Mouse (Mus musculus) G1E (cell line): ENCODE measurements around the gene Acvrl1. TPM values are rescaled to one million over a fixed set of nuclear protein-coding genes. Genes with fewer than 3 reads are reported as not detected.

Experiments
- ATAC-seq: 2 replicates; pipeline ENCODE4 v1.8.0; 2016; ENCODE audit warnings: mild to moderate bottlenecking; ENCODE audit not compliant: insufficient number of reproducible peaks, poor library complexity, low FRiP score, severe bottlenecking; ENCODE audit errors: extremely low read depth
- DNase-seq: peaks from one replicate; pipeline ENCODE4 v3.0.0; 2012; ENCODE audit warnings: low spot score
- H3K27me3 ChIP-seq: 2 replicates; pipeline ENCODE4 v1.6.1; 2012; ENCODE audit warnings: mild to moderate bottlenecking, low read length, inconsistent platforms; ENCODE audit not compliant: insufficient read depth
- H3K36me3 ChIP-seq: replicated peaks from 2 replicates; pipeline ENCODE3; 2012; ENCODE audit warnings: mild to moderate bottlenecking, inconsistent platforms
- H3K4me1 ChIP-seq: 2 replicates; pipeline ENCODE4 v1.6.1; 2012; ENCODE audit warnings: low read depth, low read length, inconsistent platforms, mixed read lengths; ENCODE audit not compliant: insufficient read depth
- H3K4me3 ChIP-seq: 2 replicates; pipeline ENCODE4 v1.5.1; 2012; ENCODE audit warnings: low read depth, mild to moderate bottlenecking, inconsistent platforms, low read length, moderate library complexity, mixed read lengths
- H3K9me3 ChIP-seq: replicated peaks from 2 replicates; pipeline ENCODE4 v1.6.1; 2012; ENCODE audit warnings: inconsistent platforms
- CTCF ChIP-seq: IDR thresholded peaks from 2 replicates; pipeline ENCODE4 v1.5.1; 2012; ENCODE audit warnings: low read depth, low read length, inconsistent platforms, mixed read lengths
- GATA1 ChIP-seq: IDR thresholded peaks from 2 replicates; pipeline ENCODE4 v1.6.1; 2012; ENCODE audit warnings: borderline replicate concordance, low read length, inconsistent platforms, mixed read lengths
- GATA2 ChIP-seq: IDR thresholded peaks from 2 replicates; pipeline ENCODE4 v1.6.1; 2012; ENCODE audit warnings: low read depth, low read length, inconsistent platforms, borderline replicate concordance
- POLR2AphosphoS5 ChIP-seq: IDR thresholded peaks from 2 replicates; pipeline ENCODE4 v1.6.1; 2012; ENCODE audit warnings: low read depth, low read length, inconsistent platforms; ENCODE audit not compliant: insufficient replicate concordance
- TAL1 ChIP-seq: conservative IDR thresholded peaks from 2 replicates; pipeline ENCODE4 v1.6.1; 2012; ENCODE audit warnings: low read depth, low read length, inconsistent platforms, mixed read lengths
- polyA plus RNA-seq: library from polyadenylated mRNA; stranded (reverse); fragments of >175 nt; gene quantifications from 2 replicates; pipeline ENCODE4 v1.2.3, GENCODE M21; 2012
- total RNA-seq, 2 experiments: library from RNA; stranded (forward) in 1 of 2; stranded (reverse) in 1 of 2; fragments of 200-1000 nt in 1 of 2; fragments of >200 nt in 1 of 2; fragmentation: Nextera tagmentation in 1 of 2; gene quantifications; 2 replicates each; pipeline ENCODE4 v1.2.3; 2014 to 2017

Gene Acvrl1
- total and polyA plus RNA-seq, 3 experiments, result 0.02 to 0.60 TPM; not detected in 1

- no peak overlapping the region for H3K4me3 ChIP-seq
- no peak for DNase-seq
- TF ChIP-seq CTCF (no peak), GATA1 (no peak), POLR2AphosphoS5 (no peak), GATA2 (no peak), TAL1 (no peak)
- H3K4me1 ChIP-seq, result no peaks in the 10 kb centered on the region
- 0 out of 2 replicates have a peak, but pooled peaks cover 2% of the 10 kb centered on the region for H3K27me3 ChIP-seq
- H3K36me3 ChIP-seq, result no peaks in the 10 kb centered on the region
- no peak for ATAC-seq
- peaks cover 70% of the 10 kb centered on the region for H3K9me3 ChIP-seq
Measured at GRCm38 (mm10) chr15:101163854-101164253, 35.5 kb downstream of the Acvrl1 start.

GRCm38 (mm10) chr15:101164291-101164690 lies 36.0 kb downstream of the Acvrl1 start:
- Histone ChIP-seq H3K27me3 (0 out of 2 replicates have a peak, but pooled peaks cover 2% of the 10 kb centered on the region), H3K4me1 (no peaks in the 10 kb centered on the region)
- TF ChIP-seq CTCF (no peak), GATA1 (no peak), POLR2AphosphoS5 (no peak), GATA2 (no peak), TAL1 (no peak)

GRCm38 (mm10) chr15:101165658-101166437 lies 37.5 kb downstream of the Acvrl1 start:
- H3K4me1 ChIP-seq, result no peaks in the 10 kb centered on the region
- H3K36me3 ChIP-seq, result no peaks in the 10 kb centered on the region
- no peak overlapping the region for H3K4me3 ChIP-seq
- H3K9me3 ChIP-seq, result peaks cover 77% of the 10 kb centered on the region
- DNase-seq, result no peak
- 0 out of 2 replicates have a peak, but pooled peaks cover 2% of the 10 kb centered on the region for H3K27me3 ChIP-seq
- TF ChIP-seq CTCF (no peak), TAL1 (no peak), GATA2 (no peak), GATA1 (no peak), POLR2AphosphoS5 (no peak)
- no peak for ATAC-seq

More at GRCm38 (mm10) chr15:101164291-101164690, 36.0 kb downstream of the Acvrl1 start:
- DNase-seq (no peak), ATAC-seq (no peak)
- Histone ChIP-seq H3K4me3 (no peak overlapping the region), H3K36me3 (no peaks in the 10 kb centered on the region), H3K9me3 (peaks cover 75% of the 10 kb centered on the region)

- H3K4me3 ChIP-seq, result no peak overlapping the region
- DNase-seq (no peak), ATAC-seq (no peak)
- peaks cover 76% of the 10 kb centered on the region for H3K9me3 ChIP-seq
- no peaks in the 10 kb centered on the region for H3K36me3 ChIP-seq
- 0 out of 2 replicates have a peak, but pooled peaks cover 2% of the 10 kb centered on the region for H3K27me3 ChIP-seq
- TF ChIP-seq GATA2, result no peak
- no peaks in the 10 kb centered on the region for H3K4me1 ChIP-seq
Measured at GRCm38 (mm10) chr15:101167553-101167952, 39.2 kb downstream of the Acvrl1 start.

GRCm38 (mm10) chr15:101169910-101170309 lies 41.6 kb downstream of the Acvrl1 start:
- Histone ChIP-seq H3K36me3 (no peaks in the 10 kb centered on the region), H3K27me3 (0 out of 2 replicates have a peak, but pooled peaks cover 2% of the 10 kb centered on the region), H3K4me3 (no peak overlapping the region), H3K9me3 (peaks cover 68% of the 10 kb centered on the region), H3K4me1 (no peaks in the 10 kb centered on the region)
- no peak for ATAC-seq
- no peak for TF ChIP-seq POLR2AphosphoS5
- no peak for TF ChIP-seq CTCF
- DNase-seq, result no peak

- no peak for TF ChIP-seq GATA1
- TF ChIP-seq CTCF, result no peak
- no peak for TF ChIP-seq POLR2AphosphoS5
- TF ChIP-seq TAL1, result no peak
- no peak for TF ChIP-seq GATA2
- H3K4me3 ChIP-seq, result no peak overlapping the region
- H3K9me3 ChIP-seq, result peaks cover 69% of the 10 kb centered on the region
- no peaks in the 10 kb centered on the region for H3K4me1 ChIP-seq
- ATAC-seq (no peak), DNase-seq (no peak)
- H3K27me3 ChIP-seq, result 0 out of 2 replicates have a peak, but pooled peaks cover 2% of the 10 kb centered on the region
- H3K36me3 ChIP-seq, result no peaks in the 10 kb centered on the region
Measured at GRCm38 (mm10) chr15:101170413-101170980, 42.2 kb downstream of the Acvrl1 start.

- no peaks in the 10 kb centered on the region for H3K4me1 ChIP-seq
- no peak for TF ChIP-seq POLR2AphosphoS5
- no peak for TF ChIP-seq CTCF
- TF ChIP-seq TAL1, result no peak
- no peak for TF ChIP-seq GATA2
- no peak for TF ChIP-seq GATA1
- H3K27me3 ChIP-seq, result no peaks in the 10 kb centered on the region
- H3K9me3 ChIP-seq, result peaks cover 67% of the 10 kb centered on the region
- no peaks in the 10 kb centered on the region for H3K36me3 ChIP-seq
- DNase-seq (no peak), ATAC-seq (no peak)
- H3K4me3 ChIP-seq, result no peak overlapping the region
Measured at GRCm38 (mm10) chr15:101171272-101171671, 43.0 kb downstream of the Acvrl1 start.
